8 mouse cellular contexts compared by ENCODE assay signal in the genomic region with DNA sequence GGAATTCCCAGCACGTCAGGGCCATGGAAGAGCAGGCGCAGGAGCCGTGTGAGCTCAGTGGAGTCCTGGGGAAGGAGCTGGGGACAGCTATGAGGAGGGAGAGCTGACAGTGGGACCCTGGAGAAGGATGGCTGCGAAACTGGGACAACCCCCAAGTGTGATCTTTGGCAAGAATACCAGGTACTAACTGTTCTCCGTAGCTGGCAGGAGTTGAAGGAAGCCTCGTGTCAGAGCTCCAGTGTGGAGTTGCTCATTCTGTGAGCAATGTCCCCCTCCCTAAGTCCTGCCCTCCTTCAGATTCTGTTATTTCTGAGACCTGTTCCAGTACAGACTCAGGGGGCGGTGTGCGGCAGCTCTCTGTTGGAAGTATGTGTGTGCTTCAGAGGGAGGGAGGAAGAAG. TPM values are rescaled to one million over a fixed set of nuclear protein-coding genes. Genes with fewer than 3 reads are reported as not detected.
DNase-seq lines count a peak whose midpoint lies in the region; ATAC-seq and TF ChIP-seq lines count a peak whose summit lies in the region.
"Had no signal": no experiment of that assay in that cellular context is flagged by ENCODE, and none has a peak within 500 bp of the region (broad histone marks: within the 10 kb centered on the region; RNA-seq: fewer than 3 reads in every experiment).

No protein-coding gene starts in this region.

- H3K9ac ChIP-seq in heart, postnatal 0 days (replicated peaks; ENCODE audit: low read depth, low read length): no peak overlapping the region
- H3K9ac ChIP-seq in hindbrain, embryonic 13.5 days: no peak overlapping the region

- H3K4me2 ChIP-seq in heart, postnatal 0 days (ENCODE audit: low read depth, low read length): 0 out of 2 replicates have a peak overlapping the region, but pooled peaks have one; percentile 11
- no peak overlapping the region for H3K4me2 ChIP-seq in hindbrain, embryonic 13.5 days

- peak; percentile 14 for DNase-seq in layer of hippocampus, adult 9-11 months
- DNase-seq in layer of hippocampus, adult 9-10 months (ENCODE audit: low spot score): no peak
- peak; percentile 67 for DNase-seq in heart, postnatal 0 days (ENCODE audit: low spot score)
- DNase-seq in lung, adult 18-20 months: peak; percentile 42 to 56
- DNase-seq in testis, postnatal 10 days (ENCODE audit: low spot score): peak; percentile 59
- DNase-seq in spleen, adult 12 weeks (ENCODE audit: low spot score): no peak

- H3K36me3 ChIP-seq in heart, postnatal 0 days (replicated peaks; ENCODE audit: control insufficient read depth, insufficient read depth, low read length): no peaks in the 10 kb centered on the region
- H3K36me3 ChIP-seq in hindbrain, embryonic 13.5 days: no peaks in the 10 kb centered on the region

- no peak overlapping the region for H3K4me3 ChIP-seq in heart, postnatal 0 days (ENCODE audit: low read depth, low read length)
- H3K4me3 ChIP-seq in hindbrain, embryonic 13.5 days: no peak overlapping the region

- no peaks in the 10 kb centered on the region for H3K9me3 ChIP-seq in heart, postnatal 0 days (replicated peaks; ENCODE audit: control insufficient read depth, low read length)
- H3K9me3 ChIP-seq in hindbrain, embryonic 13.5 days: no peaks in the 10 kb centered on the region

- TF ChIP-seq EP300 in heart, postnatal 0 days (IDR thresholded peaks at IDR 0.05; ENCODE audit: low read depth): peak; percentile 61; the same call in 1 of the 2 replicates

- no peak overlapping the region for H3K27ac ChIP-seq in heart, postnatal 0 days (ENCODE audit: low read depth)
- H3K27ac ChIP-seq in hindbrain, embryonic 13.5 days: no peak overlapping the region

- WGBS in heart, postnatal 0 days: 28% methylated on average over 8 of the region's 8 CpGs
- WGBS in hindbrain, embryonic 13.5 days: 73% methylated on average over 8 of the region's 8 CpGs

- ATAC-seq in heart, postnatal 0 days (ENCODE audit: insufficient read depth, low read depth): peak; percentile 87
- no peak for ATAC-seq in hindbrain, embryonic 13.5 days (ENCODE audit: low FRiP score)
- ATAC-seq: midbrain, embryonic 16.5 days had no signal

- no peaks in the 10 kb centered on the region for H3K27me3 ChIP-seq in heart, postnatal 0 days (ENCODE audit: control insufficient read depth, insufficient read depth, low read length)
- no peaks in the 10 kb centered on the region for H3K27me3 ChIP-seq in hindbrain, embryonic 13.5 days

- peaks cover 21% of the 10 kb centered on the region for H3K4me1 ChIP-seq in heart, postnatal 0 days (ENCODE audit: control insufficient read depth, insufficient read depth)
- H3K4me1 ChIP-seq in hindbrain, embryonic 13.5 days (replicated peaks): no peaks in the 10 kb centered on the region

- TF ChIP-seq CTCF in heart, postnatal 0 days (IDR thresholded peaks at IDR 0.05; ENCODE audit: low read depth): no peak; the same call in 1 of the 2 replicates

RNA-seq across cellular contexts. Expression of a gene that starts 36.9 kb away (rescaled TPM):
- 7.3 and 17.4 TPM in 2 replicates for total RNA-seq in heart, postnatal 0 days (2014; rRNA removed; ENCODE audit: low replicate concordance)
- 3.2 and 4.5 TPM in 2 replicates for polyA plus RNA-seq in heart, postnatal 0 days (2015; fragmentation: Nextera tagmentation; extraction: Ambion mirVana)
- 13.5 and 13.9 TPM in 2 replicates for polyA plus RNA-seq in hindbrain, embryonic 13.5 days (2015; fragmentation: Nextera tagmentation; extraction: Ambion mirVana)

Comparison
In these comparisons a context has a peak if more than half of its experiments do, and no peak if none do; other contexts are left out.
1. DNase-seq: peak in layer of hippocampus, adult 9-11 months (single experiment), heart, postnatal 0 days (single experiment), lung, adult 18-20 months (2 of 2) and testis, postnatal 10 days (single experiment); none in layer of hippocampus, adult 9-10 months (single experiment) and spleen, adult 12 weeks (single experiment).